Mouse (Mus musculus) lung, postnatal 0 days (tissue): ENCODE measurements around the gene Vim.

Source experiments
- CTCF ChIP-seq: IDR thresholded peaks from 2 replicates; pipeline ENCODE4 v1.5.1; 2016; ENCODE audit warnings: antibody characterized with exemption, mild to moderate bottlenecking
- EP300 ChIP-seq: IDR thresholded peaks from 2 replicates; pipeline ENCODE4 v1.6.1; 2016; ENCODE audit warnings: antibody characterized with exemption, mild to moderate bottlenecking, control low read depth

DNA sequence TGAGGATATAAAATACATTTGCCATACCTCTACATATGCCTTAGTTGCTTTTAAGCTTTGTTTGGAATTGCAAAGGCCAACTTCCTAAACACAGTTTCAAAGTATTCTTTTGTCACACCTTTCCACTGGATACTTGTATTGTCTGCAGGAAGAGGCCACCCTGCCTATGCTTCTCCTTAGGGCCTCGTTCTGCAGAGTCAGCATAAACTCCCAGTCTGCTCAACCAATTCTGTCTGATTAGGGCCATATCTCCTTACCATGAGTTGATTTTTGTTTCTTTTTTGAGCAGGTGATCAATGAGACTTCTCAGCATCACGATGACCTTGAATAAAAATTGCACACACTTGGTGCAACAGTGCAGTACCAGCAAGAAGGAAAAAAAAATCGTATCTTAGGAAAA, 8.5 kb downstream of the Vim start:
- no peak for TF ChIP-seq EP300
- no peak for TF ChIP-seq CTCF
